Mouse (Mus musculus): ENCODE data around the gene Vmn2r75. TPM values are rescaled to one million over a fixed set of nuclear protein-coding genes. Genes with fewer than 3 reads are reported as not detected.
"Not testable (repeated sequence)": the region's sequence is repeated elsewhere in the genome, so short reads cannot be mapped to it uniquely, and the experiment has no call there.

Gene Vmn2r75
- total RNA-seq (2021) (not detected), polyA plus RNA-seq (2012; rRNA removed) (not detected in 2 replicates)
- long read RNA-seq = 0 reads

GRCm38 (mm10) chr7:86171678-86172077, at the start of gene Vmn2r75:
TSS of gene Vmn2r75 (minus strand) at chr7:86171778.
- H3K9ac ChIP-seq (ENCODE audit: low read depth, low read length); H3K36me3 ChIP-seq (ENCODE audit: control insufficient read depth, insufficient read depth, low read length); H3K4me3 ChIP-seq; H3K4me1 ChIP-seq (ENCODE audit: control insufficient read depth, insufficient read depth, low read length); DNase-seq; H3K27me3 ChIP-seq (ENCODE audit: control insufficient read depth, insufficient read depth, low read length); intact Hi-C loops (cut with DNase I); H3K27ac ChIP-seq; H3K79me2 ChIP-seq (replicated peaks; ENCODE audit: control insufficient read depth, insufficient read depth, low read length): not testable (repeated sequence)
- 23% methylated on average over 1 of the region's 1 CpGs for WGBS

DNA sequence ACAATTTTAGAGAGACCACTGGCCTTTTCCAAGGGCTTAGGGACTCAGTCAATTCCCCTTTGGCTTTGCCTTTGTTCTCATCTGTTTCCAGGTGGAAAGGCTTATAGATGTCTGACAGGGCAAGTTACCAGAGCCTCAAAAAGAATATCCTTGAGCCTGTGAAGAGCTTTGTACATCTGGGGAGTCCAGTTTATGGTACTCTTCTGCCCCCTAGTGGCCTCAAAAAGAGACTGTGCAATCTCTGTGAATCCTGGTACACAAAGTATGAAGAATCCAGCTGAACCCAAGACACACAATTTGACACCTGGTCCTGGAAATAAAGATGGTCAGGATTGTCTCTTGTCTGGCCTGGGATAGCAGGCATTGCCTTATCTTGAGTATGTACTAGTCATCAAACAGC, 39.8 kb upstream of the Vmn2r75 start:
- Histone ChIP-seq H3K27ac (no peak overlapping the region), H3K4me1 (ENCODE audit: control insufficient read depth, insufficient read depth, low read length) (no peaks in the 10 kb centered on the region), H3K79me2 (replicated peaks; ENCODE audit: control insufficient read depth, insufficient read depth, low read length) (no peaks in the 10 kb centered on the region), H3K9ac (ENCODE audit: low read depth, low read length) (no peak overlapping the region), H3K4me3 (no peak overlapping the region), H3K27me3 (ENCODE audit: control insufficient read depth, insufficient read depth, low read length) (no peaks in the 10 kb centered on the region), H3K36me3 (ENCODE audit: control insufficient read depth, insufficient read depth, low read length) (no peaks in the 10 kb centered on the region)
- intact Hi-C loops (cut with DNase I) = no loop called here
- no peak for DNase-seq
- no peak for TF ChIP-seq CTCF (IDR thresholded peaks at IDR 0.05)
- no peak for TF ChIP-seq POLR2A (IDR thresholded peaks at IDR 0.05; ENCODE audit: insufficient read depth, low read depth, low read length)
- no peak for TF ChIP-seq EP300 (IDR thresholded peaks at IDR 0.05; ENCODE audit: insufficient read depth, low read depth, low read length)

Other genes starting within 250 kb of the Vmn2r75 start
- not detected for gene Vmn2r74, start 210.1 kb downstream of the Vmn2r75 start, total RNA-seq (2021)
- gene Vmn2r74, start 210.1 kb downstream of the Vmn2r75 start, polyA plus RNA-seq (2012; rRNA removed) = not detected in 2 replicates
- not detected for gene Vmn2r76, start 74.5 kb upstream of the Vmn2r75 start, total RNA-seq (2021)
- not detected in 2 replicates for gene Vmn2r76, start 74.5 kb upstream of the Vmn2r75 start, polyA plus RNA-seq (2012; rRNA removed)
- gene Olfr310, start 105.4 kb upstream of the Vmn2r75 start, total RNA-seq (2021) = not detected
- not detected in 2 replicates for gene Olfr310, start 105.4 kb upstream of the Vmn2r75 start, polyA plus RNA-seq (2012; rRNA removed)
- gene Olfr309, start 141.9 kb upstream of the Vmn2r75 start, total RNA-seq (2021) = not detected
- gene Olfr309, start 141.9 kb upstream of the Vmn2r75 start, polyA plus RNA-seq (2012; rRNA removed) = not detected in 2 replicates
- gene Olfr308, start 153.9 kb upstream of the Vmn2r75 start, total RNA-seq (2021) = not detected
- gene Olfr308, start 153.9 kb upstream of the Vmn2r75 start, polyA plus RNA-seq (2012; rRNA removed) = not detected in 2 replicates
- not detected for gene Olfr307, start 165.8 kb upstream of the Vmn2r75 start, total RNA-seq (2021)
- gene Olfr307, start 165.8 kb upstream of the Vmn2r75 start, polyA plus RNA-seq (2012; rRNA removed) = not detected in 2 replicates
- not detected for gene Olfr305, start 195.2 kb upstream of the Vmn2r75 start, total RNA-seq (2021)
- gene Olfr305, start 195.2 kb upstream of the Vmn2r75 start, polyA plus RNA-seq (2012; rRNA removed) = not detected in 2 replicates
- gene Olfr304, start 214.9 kb upstream of the Vmn2r75 start, total RNA-seq (2021) = not detected
- not detected in 2 replicates for gene Olfr304, start 214.9 kb upstream of the Vmn2r75 start, polyA plus RNA-seq (2012; rRNA removed)
- gene Olfr303, start 226.0 kb upstream of the Vmn2r75 start, total RNA-seq (2021) = not detected
- not detected in 2 replicates for gene Olfr303, start 226.0 kb upstream of the Vmn2r75 start, polyA plus RNA-seq (2012; rRNA removed)
- gene Olfr301, start 232.1 kb upstream of the Vmn2r75 start, total RNA-seq (2021) = not detected
- gene Olfr301, start 232.1 kb upstream of the Vmn2r75 start, polyA plus RNA-seq (2012; rRNA removed) = not detected in 2 replicates

All from heart, adult 2 months (tissue).